Mouse (Mus musculus) small intestine, adult 2 months (tissue): Measurements from ENCODE around the gene Klhl5. TPM values are rescaled to one million over a fixed set of nuclear protein-coding genes. Genes with fewer than 3 reads are reported as not detected.

Source experiments
- H3K27ac ChIP-seq: fragments of 200-500 bp; 2 replicates; pipeline ENCODE4 v1.5.1; 2012; ENCODE audit warnings: low read depth, low read length, control low read depth, inconsistent platforms; ENCODE audit not compliant: insufficient read depth
- H3K27me3 ChIP-seq: fragments of 200-500 bp; 2 replicates; pipeline ENCODE4 v1.6.1; 2012; ENCODE audit warnings: mild to moderate bottlenecking, moderate library complexity, low read length, inconsistent platforms; ENCODE audit not compliant: control insufficient read depth, insufficient read depth
- H3K36me3 ChIP-seq: fragments of 200-500 bp; 2 replicates; pipeline ENCODE4 v1.6.1; 2012; ENCODE audit warnings: mild to moderate bottlenecking, low read length, control low read depth, inconsistent platforms; ENCODE audit not compliant: control insufficient read depth, insufficient read depth
- H3K4me1 ChIP-seq: fragments of 200-500 bp; 2 replicates; pipeline ENCODE4 v1.6.1; 2012; ENCODE audit warnings: low read length, inconsistent platforms, mixed read lengths; ENCODE audit not compliant: control insufficient read depth, insufficient read depth, insufficient read length
- H3K4me3 ChIP-seq: fragments of 200-500 bp; 2 replicates; pipeline ENCODE4 v1.5.1; 2012; ENCODE audit warnings: low read depth, mild to moderate bottlenecking, control low read depth, inconsistent platforms, low read length, moderate library complexity
- CTCF ChIP-seq: fragments of 200-500 bp; IDR thresholded peaks from 2 replicates; pipeline ENCODE4 v1.5.1; 2012; ENCODE audit warnings: low read depth, mild to moderate bottlenecking, control low read depth, inconsistent platforms, low read length, moderate library complexity, mixed read lengths; ENCODE audit not compliant: insufficient replicate concordance, insufficient read length; ENCODE audit errors: extremely low read depth
- POLR2A ChIP-seq: fragments of 200-500 bp; IDR thresholded peaks from 2 replicates; pipeline ENCODE4 v1.6.1; 2012; ENCODE audit warnings: low read depth, mild to moderate bottlenecking, control low read depth, inconsistent platforms, low read length, moderate library complexity
- WGBS: fragments of 180-500 bp; shearing (Covaris S2); methylation state at CpG from one replicate; pipeline ENCODE4 v1.1.7; 2018; 5-methylcytosine and 5-hydroxymethylcytosine counted together
- polyA plus RNA-seq: library from polyadenylated mRNA; depleted of rRNA; stranded (reverse); fragments of >200 nt; gene quantifications from 2 replicates; pipeline ENCODE4 v1.2.3, GENCODE M21; 2012

Klhl5 gene
- polyA plus RNA-seq, 1 experiment: 6.6 TPM

GRCm38 (mm10) chr5:65156853-65157252 is 49.5 kb downstream of the Klhl5 start:
- Histone ChIP-seq H3K27me3 (no peaks in the 10 kb centered on the region), H3K36me3 (0 out of 2 replicates have a peak, but pooled peaks cover 2% of the 10 kb centered on the region), H3K4me1 (no peaks in the 10 kb centered on the region), H3K27ac (no peak overlapping the region), H3K4me3 (no peak overlapping the region)
- WGBS: 87% methylated on average over 2 of the region's 2 CpGs
- TF ChIP-seq CTCF: peak; percentile 81; the same call in 1 of the 2 replicates
- TF ChIP-seq POLR2A: no peak

- 39% methylated on average over 22 of the region's 22 CpGs for WGBS
- Histone ChIP-seq H3K4me3 (no peak overlapping the region; the same call in 1 of the 2 replicates), H3K27ac (peak overlapping the region; percentile 38; the same call in 1 of the 2 replicates), H3K4me1 (no peaks in the 10 kb centered on the region), H3K27me3 (no peaks in the 10 kb centered on the region), H3K36me3 (peaks cover 2% of the 10 kb centered on the region; the same call in 1 of the 2 replicates)
- no peak for TF ChIP-seq CTCF
- no peak for TF ChIP-seq POLR2A
Observed at GRCm38 (mm10) chr5:65157412-65158381, 50.4 kb downstream of the Klhl5 start.

GRCm38 (mm10) chr5:65158696-65159305 is 51.5 kb downstream of the Klhl5 start:
- Histone ChIP-seq H3K4me1 (no peaks in the 10 kb centered on the region), H3K36me3 (peaks cover 3% of the 10 kb centered on the region; the same call in 1 of the 2 replicates), H3K27ac (no peak overlapping the region), H3K27me3 (no peaks in the 10 kb centered on the region), H3K4me3 (no peak overlapping the region)
- 93% methylated on average over 20 of the region's 20 CpGs for WGBS
- TF ChIP-seq POLR2A: no peak
- no peak for TF ChIP-seq CTCF

- Histone ChIP-seq H3K4me1 (no peaks in the 10 kb centered on the region), H3K27me3 (no peaks in the 10 kb centered on the region), H3K36me3 (peaks cover 5% of the 10 kb centered on the region), H3K27ac (no peak overlapping the region), H3K4me3 (no peak overlapping the region)
- WGBS: 81% methylated on average over 5 of the region's 5 CpGs
- no peak for TF ChIP-seq POLR2A
- TF ChIP-seq CTCF: no peak
Observed at GRCm38 (mm10) chr5:65163001-65163400, 55.7 kb downstream of the Klhl5 start.

GRCm38 (mm10) chr5:65163489-65164092 is 56.3 kb downstream of the Klhl5 start:
- TF ChIP-seq CTCF (no peak), POLR2A (no peak)
- no peak overlapping the region for H3K27ac ChIP-seq
- H3K27me3 ChIP-seq: no peaks in the 10 kb centered on the region
- H3K36me3 ChIP-seq: peaks cover 5% of the 10 kb centered on the region
- H3K4me3 ChIP-seq: no peak overlapping the region
- WGBS: 88% methylated on average over 17 of the region's 17 CpGs
- no peaks in the 10 kb centered on the region for H3K4me1 ChIP-seq

- 90% methylated on average over 9 of the region's 9 CpGs for WGBS
- H3K36me3 ChIP-seq: peaks cover 2% of the 10 kb centered on the region
- TF ChIP-seq POLR2A (no peak), CTCF (no peak)
Observed at GRCm38 (mm10) chr5:65170206-65170605, 62.9 kb downstream of the Klhl5 start.

More at GRCm38 (mm10) chr5:65170206-65170605, 62.9 kb downstream of the Klhl5 start:
- Histone ChIP-seq H3K27ac (no peak overlapping the region), H3K27me3 (no peaks in the 10 kb centered on the region), H3K4me1 (no peaks in the 10 kb centered on the region), H3K4me3 (no peak overlapping the region)
